Mouse (Mus musculus) CD8-positive naive resting alpha-beta T cell, adult 2 months (primary cell): ENCODE results near the gene Tnmd.

Experiments used
- DNase-seq, 2 experiments: peaks; one replicate each; pipeline ENCODE4 v3.0.0; 2022; ENCODE audit warnings: low read depth in 2 of 2, low spot score in 2 of 2

Gene Tnmd

GRCm38 (mm10) chrX:133850680-133851079 lies at the start of gene Tnmd:
Gene Tnmd (plus strand): TSS chrX:133850980.
- no peak for DNase-seq

GRCm38 (mm10) chrX:133853637-133854036 lies 2.9 kb downstream of the Tnmd start:
- no peak for DNase-seq

GRCm38 (mm10) chrX:133869743-133870142 lies 19.0 kb downstream of the Tnmd start:
- DNase-seq: no peak

- no peak for DNase-seq
These were observed 36.5 kb downstream of the Tnmd start for GRCm38 (mm10) chrX:133887308-133887707.

GRCm38 (mm10) chrX:133888111-133888510 lies 37.3 kb downstream of the Tnmd start:
- no peak for DNase-seq

- peak; percentile 55 to 69 for DNase-seq
These were observed 47.3 kb downstream of the Tnmd start, which contains the start of gene Tspan6 for GRCm38 (mm10) chrX:133898014-133898542. Gene Tspan6 (minus strand): TSS chrX:133898429.

GRCm38 (mm10) chrX:133908261-133908660 lies 57.5 kb downstream of the Tnmd start, which contains the start of gene Srpx2:
Gene Srpx2 (plus strand): TSS chrX:133908426.
- no peak for DNase-seq

GRCm38 (mm10) chrX:133911397-133912103 lies 60.8 kb downstream of the Tnmd start:
- DNase-seq: no peak

- no peak for DNase-seq
These were observed 62.2 kb downstream of the Tnmd start for GRCm38 (mm10) chrX:133913006-133913405.

- no peak for DNase-seq
These were observed 63.4 kb downstream of the Tnmd start for GRCm38 (mm10) chrX:133914219-133914618.
